Comparison of ENCODE assay signal across 16 mouse cellular contexts in genomic region chr4:51633471-51633870, GRCm38 (mm10).
"Had no signal": no experiment of that assay in that cellular context is flagged by ENCODE, and none has a peak within 500 bp of the region (broad histone marks: within the 10 kb centered on the region; RNA-seq: fewer than 3 reads in every experiment).

No protein-coding gene starts in this region.

- H3K9ac ChIP-seq: neural tube, embryonic 13.5 days; neural tube, embryonic 15.5 days; stomach, embryonic 15.5 days had no signal

- H3K4me2 ChIP-seq: neural tube, embryonic 13.5 days; neural tube, embryonic 15.5 days; stomach, embryonic 15.5 days had no signal

- H3K27ac ChIP-seq: neural tube, embryonic 13.5 days; neural tube, embryonic 15.5 days; stomach, embryonic 15.5 days; stomach, postnatal 0 days had no signal

- H3K9me3 ChIP-seq: neural tube, embryonic 13.5 days; neural tube, embryonic 15.5 days; stomach, embryonic 15.5 days had no signal

- H3K4me1 ChIP-seq: neural tube, embryonic 13.5 days; neural tube, embryonic 15.5 days; stomach, embryonic 15.5 days had no signal

- H3K4me3 ChIP-seq: neural tube, embryonic 13.5 days; neural tube, embryonic 15.5 days; stomach, embryonic 15.5 days had no signal

- DNase-seq: retina, postnatal 1 day; right cerebral cortex, adult 18-20 months; right cerebral cortex, postnatal 14 days; right cerebral cortex, postnatal 25 days; right cerebral cortex, postnatal 4 days; spleen, adult 18-20 months; thymus, adult 18-20 months; thymus, adult 2 months; thymus, postnatal 14 days; thymus, postnatal 25 days; thymus, postnatal 36 days; thymus, postnatal 4 days had no signal

- H3K27me3 ChIP-seq: neural tube, embryonic 13.5 days; neural tube, embryonic 15.5 days; stomach, embryonic 15.5 days had no signal

- H3K36me3 ChIP-seq: neural tube, embryonic 13.5 days; neural tube, embryonic 15.5 days; stomach, embryonic 15.5 days had no signal
